Comparison of ENCODE assay signal across 11 mouse cellular contexts in genomic region chr17:86800535-86800934, GRCm38 (mm10). TPM values are rescaled to one million over a fixed set of nuclear protein-coding genes. Genes with fewer than 3 reads are reported as not detected.
DNase-seq lines count a peak whose midpoint lies in the region; ATAC-seq lines count a peak whose summit lies in the region.
"Had no signal": no experiment of that assay in that cellular context is flagged by ENCODE, and none has a peak within 500 bp of the region (broad histone marks: within the 10 kb centered on the region; RNA-seq: fewer than 3 reads in every experiment).

No protein-coding gene starts in this region.

- H3K27ac ChIP-seq in hindbrain, embryonic 16.5 days (ENCODE audit: low read depth, low read length), result 0 out of 2 replicates have a peak overlapping the region, but pooled peaks have one; percentile 6
- no peak overlapping the region for H3K27ac ChIP-seq in hindbrain, embryonic 12.5 days
- H3K27ac ChIP-seq in embryonic facial prominence, embryonic 15.5 days (replicated peaks), result peak overlapping the region; percentile 65
- H3K27ac ChIP-seq in heart, embryonic 16.5 days (ENCODE audit: low read length), result peak overlapping the region; percentile 74
- H3K27ac ChIP-seq: macrophage had no signal

- H3K9me3 ChIP-seq in hindbrain, embryonic 16.5 days (ENCODE audit: control insufficient read depth, low read length), result no peaks in the 10 kb centered on the region
- no peaks in the 10 kb centered on the region for H3K9me3 ChIP-seq in hindbrain, embryonic 12.5 days (replicated peaks)
- no peaks in the 10 kb centered on the region for H3K9me3 ChIP-seq in embryonic facial prominence, embryonic 15.5 days (replicated peaks)
- no peaks in the 10 kb centered on the region for H3K9me3 ChIP-seq in heart, embryonic 16.5 days (replicated peaks; ENCODE audit: control insufficient read depth, low read length)

- 73% methylated on average over 12 of the region's 12 CpGs for WGBS in hindbrain, embryonic 16.5 days
- WGBS in hindbrain, embryonic 12.5 days, result 72% methylated on average over 12 of the region's 12 CpGs
- WGBS in embryonic facial prominence, embryonic 15.5 days, result 58% methylated on average over 12 of the region's 12 CpGs
- 63% methylated on average over 12 of the region's 12 CpGs for WGBS in heart, embryonic 16.5 days

- H3K4me2 ChIP-seq in hindbrain, embryonic 16.5 days (ENCODE audit: low read length), result no peak overlapping the region
- H3K4me2 ChIP-seq in hindbrain, embryonic 12.5 days (replicated peaks), result no peak overlapping the region
- H3K4me2 ChIP-seq in embryonic facial prominence, embryonic 15.5 days (replicated peaks), result no peak overlapping the region
- no peak overlapping the region for H3K4me2 ChIP-seq in heart, embryonic 16.5 days (ENCODE audit: low read depth, low read length)

- H3K27me3 ChIP-seq in hindbrain, embryonic 16.5 days (replicated peaks; ENCODE audit: control insufficient read depth, insufficient read depth, low read length), result no peaks in the 10 kb centered on the region
- H3K27me3 ChIP-seq in hindbrain, embryonic 12.5 days, result no peaks in the 10 kb centered on the region
- no peaks in the 10 kb centered on the region for H3K27me3 ChIP-seq in embryonic facial prominence, embryonic 15.5 days
- no peaks in the 10 kb centered on the region for H3K27me3 ChIP-seq in heart, embryonic 16.5 days (ENCODE audit: control insufficient read depth, insufficient read depth, low read length)

- H3K4me1 ChIP-seq in hindbrain, embryonic 16.5 days (ENCODE audit: control insufficient read depth, insufficient read depth, low read depth, low read length), result no peaks in the 10 kb centered on the region
- peaks cover 4% of the 10 kb centered on the region; the same call in 1 of the 2 replicates for H3K4me1 ChIP-seq in hindbrain, embryonic 12.5 days
- peaks cover 28% of the 10 kb centered on the region for H3K4me1 ChIP-seq in embryonic facial prominence, embryonic 15.5 days
- peaks cover 34% of the 10 kb centered on the region for H3K4me1 ChIP-seq in heart, embryonic 16.5 days (ENCODE audit: control insufficient read depth, insufficient read depth, low read length)

- H3K4me3 ChIP-seq in hindbrain, embryonic 16.5 days (ENCODE audit: low read length), result no peak overlapping the region
- no peak overlapping the region for H3K4me3 ChIP-seq in hindbrain, embryonic 12.5 days
- no peak overlapping the region for H3K4me3 ChIP-seq in embryonic facial prominence, embryonic 15.5 days (replicated peaks)
- H3K4me3 ChIP-seq in heart, embryonic 16.5 days (ENCODE audit: low read length), result no peak overlapping the region

- H3K9ac ChIP-seq in hindbrain, embryonic 16.5 days (ENCODE audit: low read depth, low read length), result no peak overlapping the region
- H3K9ac ChIP-seq in hindbrain, embryonic 12.5 days, result no peak overlapping the region
- no peak overlapping the region for H3K9ac ChIP-seq in embryonic facial prominence, embryonic 15.5 days
- H3K9ac ChIP-seq in heart, embryonic 16.5 days (ENCODE audit: low read length), result no peak overlapping the region

- no peak for ATAC-seq in hindbrain, embryonic 16.5 days
- ATAC-seq in hindbrain, embryonic 12.5 days (ENCODE audit: low FRiP score), result no peak
- no peak for ATAC-seq in embryonic facial prominence, embryonic 15.5 days (ENCODE audit: insufficient number of reproducible peaks, low FRiP score, low TSS enrichment, low read depth)
- no peak for ATAC-seq in heart, embryonic 16.5 days (replicated peaks; ENCODE audit: extremely low read depth, insufficient read depth, low FRiP score)
- ATAC-seq in granulocyte monocyte progenitor cell, adult 5-6 weeks (replicated peaks; ENCODE audit: poor library complexity, severe bottlenecking), result no peak

- DNase-seq in lung, postnatal 10 days, result peak; percentile 58
- no peak for DNase-seq in urinary bladder, postnatal 10 days (ENCODE audit: low spot score)
- DNase-seq in testis, postnatal 10 days (ENCODE audit: low spot score), result no peak
- DNase-seq: cerebellum, adult 11 months; gastrocnemius, postnatal 25 days had no signal

- no peaks in the 10 kb centered on the region for H3K36me3 ChIP-seq in hindbrain, embryonic 16.5 days (ENCODE audit: control insufficient read depth, insufficient read depth, low read length)
- no peaks in the 10 kb centered on the region for H3K36me3 ChIP-seq in hindbrain, embryonic 12.5 days
- H3K36me3 ChIP-seq in embryonic facial prominence, embryonic 15.5 days, result no peaks in the 10 kb centered on the region
- H3K36me3 ChIP-seq in heart, embryonic 16.5 days (ENCODE audit: control insufficient read depth, insufficient read depth), result no peaks in the 10 kb centered on the region

RNA-seq across cellular contexts. Expression of gene Epas1, which starts 47.0 kb away (rescaled TPM):
- 5.7 and 8.4 TPM in 2 replicates for polyA plus RNA-seq in hindbrain, embryonic 16.5 days (2015; fragmentation: Nextera tagmentation; extraction: Ambion mirVana)
- polyA plus RNA-seq in hindbrain, embryonic 12.5 days (2016; fragmentation: Nextera tagmentation; extraction: Ambion mirVana), result 4.0 and 4.4 TPM in 2 replicates
- 6.0 and 9.8 TPM in 2 replicates for polyA plus RNA-seq in embryonic facial prominence, embryonic 15.5 days (2015; fragmentation: Nextera tagmentation; extraction: Ambion mirVana)
- 7.9 and 8.2 TPM in 2 replicates for polyA plus RNA-seq in heart, embryonic 16.5 days (2015; fragmentation: Nextera tagmentation; extraction: Ambion mirVana)
- total RNA-seq in granulocyte monocyte progenitor cell, adult 5-6 weeks (2014; fragmentation: Nextera tagmentation), result 0.49 TPM in 1 of 2 replicates, not detected in the other
- under 0.01 and 0.15 TPM in 2 replicates for total RNA-seq in granulocyte monocyte progenitor cell, adult 5-6 weeks (2017)
